Mouse (Mus musculus) heart, embryonic 11.5 days (tissue): ENCODE results near the gene Ccdc57. TPM values are rescaled to one million over a fixed set of nuclear protein-coding genes. Genes with fewer than 3 reads are reported as not detected.

Experiments
- ATAC-seq: fragments of 200-750 bp; cut with Nextera tagmentation; replicated peaks from 2 replicates; pipeline ENCODE4 v1.8.0; 2017; ENCODE audit warnings: moderate library complexity; ENCODE audit not compliant: insufficient number of reproducible peaks, low FRiP score, low TSS enrichment
- H3K27ac ChIP-seq: fragments of 300-500 bp; sonication (generic); 2 replicates; pipeline ENCODE4 v1.5.1; 2014; ENCODE audit warnings: mild to moderate bottlenecking, low read depth, low read length
- H3K27me3 ChIP-seq: fragments of 300-500 bp; sonication (generic); 2 replicates; pipeline ENCODE4 v1.6.1; 2014; ENCODE audit warnings: mild to moderate bottlenecking, low read length, mixed read lengths; ENCODE audit not compliant: control insufficient read depth, insufficient read depth
- H3K36me3 ChIP-seq: fragments of 300-500 bp; sonication (generic); 2 replicates; pipeline ENCODE4 v1.6.1; 2014; ENCODE audit warnings: mild to moderate bottlenecking, low read length, moderate library complexity, mixed read lengths; ENCODE audit not compliant: control insufficient read depth, insufficient read depth
- H3K4me1 ChIP-seq: fragments of 300-500 bp; sonication (generic); 2 replicates; pipeline ENCODE4 v1.6.1; 2014; ENCODE audit warnings: low read length; ENCODE audit not compliant: control insufficient read depth, insufficient read depth
- H3K4me2 ChIP-seq: fragments of 300-500 bp; sonication (generic); 2 replicates; pipeline ENCODE4 v1.6.1; 2014; ENCODE audit warnings: mild to moderate bottlenecking, moderate library complexity
- H3K4me3 ChIP-seq: fragments of 300-500 bp; sonication (generic); 2 replicates; pipeline ENCODE4 v1.5.1; 2014; ENCODE audit warnings: low read depth, low read length
- H3K9ac ChIP-seq: fragments of 300-500 bp; sonication (generic); 2 replicates; pipeline ENCODE4 v1.6.1; 2014; ENCODE audit warnings: mild to moderate bottlenecking, low read depth, low read length, moderate library complexity
- H3K9me3 ChIP-seq: fragments of 300-500 bp; sonication (generic); replicated peaks from 2 replicates; pipeline ENCODE4 v1.6.1; 2016; ENCODE audit warnings: low read length; ENCODE audit not compliant: control insufficient read depth
- WGBS: fragments of 180-500 bp; shearing (Covaris S2); extraction: QIAGEN DNeasy Blood & Tissue Kit; methylation state at CpG from one replicate; pipeline ENCODE4 v1.1.7; 2014; ENCODE audit not compliant: insufficient replicate concordance; 5-methylcytosine and 5-hydroxymethylcytosine counted together
- polyA plus RNA-seq: library from polyadenylated mRNA; unstranded; fragments of >200 nt; fragmentation: Nextera tagmentation; extraction: Ambion mirVana; gene quantifications from 2 replicates; pipeline ENCODE4 v1.2.1, GENCODE M21; 2014

Gene Ccdc57
- polyA plus RNA-seq, 1 experiment from 2014 or later, result 3.9 TPM

DNA sequence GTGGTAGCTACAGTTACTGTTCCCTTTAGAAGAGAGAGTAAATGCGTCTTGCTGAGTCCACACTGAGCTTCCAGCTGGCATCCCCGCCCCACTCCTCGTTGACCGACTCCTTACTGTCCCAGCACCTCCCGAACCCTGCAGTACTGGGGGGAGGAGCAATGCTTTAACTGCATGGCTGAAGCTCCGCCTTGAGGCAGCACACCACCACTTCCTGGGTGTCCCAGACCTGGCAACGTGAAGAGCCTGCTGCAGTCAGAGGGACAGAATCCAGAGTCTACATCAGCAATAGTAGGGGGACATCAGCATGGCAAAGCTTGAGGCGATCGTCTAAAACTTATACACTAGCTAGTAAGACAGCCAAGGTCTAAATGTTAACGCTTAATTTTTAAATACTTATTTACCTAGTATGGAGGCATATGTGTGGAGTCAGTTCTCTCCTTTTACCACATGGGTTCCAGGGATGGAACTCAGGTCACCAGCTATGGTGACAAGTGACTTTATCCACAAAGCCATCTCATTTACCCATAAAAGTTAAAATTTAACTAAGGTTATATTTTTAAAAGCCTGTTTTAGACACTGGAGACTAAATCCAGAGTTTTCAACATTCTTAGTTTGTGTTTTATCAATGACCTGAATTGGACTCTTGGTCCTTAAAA lies 30.1 kb downstream of the Ccdc57 start:
- Histone ChIP-seq H3K9ac (no peak overlapping the region), H3K4me1 (0 out of 2 replicates have a peak, but pooled peaks cover 3% of the 10 kb centered on the region), H3K9me3 (no peaks in the 10 kb centered on the region), H3K27ac (no peak overlapping the region), H3K4me3 (no peak overlapping the region), H3K27me3 (no peaks in the 10 kb centered on the region), H3K36me3 (no peaks in the 10 kb centered on the region), H3K4me2 (peak overlapping the region; percentile 6; the same call in 1 of the 2 replicates)
- peak; percentile 69; the same call in 1 of the 2 replicates for ATAC-seq
- WGBS, result 44% methylated on average over 10 of the region's 10 CpGs

DNA sequence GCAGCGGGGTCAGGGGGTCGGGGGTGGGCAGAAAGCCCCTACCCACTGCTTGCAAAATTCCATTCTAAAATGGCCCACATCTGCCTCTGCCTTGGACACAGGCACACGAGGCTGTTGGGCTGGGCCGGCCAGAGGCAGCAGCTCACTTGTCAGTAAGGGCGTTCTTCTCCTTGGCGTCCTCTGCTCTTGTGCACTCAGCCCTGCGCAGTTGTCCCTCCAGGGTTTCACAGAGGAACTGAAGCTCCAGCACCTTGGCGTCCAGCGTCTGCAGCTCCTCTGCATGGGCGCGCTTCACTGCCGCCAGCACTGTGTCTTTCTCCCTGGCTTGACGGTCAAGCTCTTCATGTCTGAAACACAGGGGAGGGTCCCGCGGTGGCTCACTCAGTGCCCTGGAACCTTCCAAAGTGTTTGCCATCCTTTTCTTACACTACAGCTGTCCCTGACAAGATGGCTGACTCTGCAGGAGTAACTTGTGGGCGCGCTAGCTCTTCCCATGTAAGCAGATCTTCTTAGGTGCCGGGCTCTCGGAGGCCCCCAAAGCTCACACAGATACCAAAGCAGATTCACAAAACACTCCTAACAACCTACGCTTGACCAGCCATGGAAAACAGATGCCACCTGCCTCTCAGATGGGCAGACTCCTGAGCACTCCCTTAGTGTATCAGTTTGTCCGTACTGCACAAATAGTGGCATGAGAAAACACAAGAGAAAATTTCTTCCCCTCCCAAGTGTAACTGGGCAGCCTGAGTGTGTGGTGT lies 30.8 kb downstream of the Ccdc57 start:
- no peak overlapping the region for H3K9ac ChIP-seq
- H3K4me2 ChIP-seq, result peak overlapping the region; percentile 6; the same call in 1 of the 2 replicates
- H3K4me3 ChIP-seq, result no peak overlapping the region
- ATAC-seq, result no peak
- peak overlapping the region; percentile 91 for H3K27ac ChIP-seq
- H3K4me1 ChIP-seq, result 0 out of 2 replicates have a peak, but pooled peaks cover 3% of the 10 kb centered on the region
- 72% methylated on average over 21 of the region's 21 CpGs for WGBS
- no peaks in the 10 kb centered on the region for H3K36me3 ChIP-seq
- H3K27me3 ChIP-seq, result no peaks in the 10 kb centered on the region
- no peaks in the 10 kb centered on the region for H3K9me3 ChIP-seq

DNA sequence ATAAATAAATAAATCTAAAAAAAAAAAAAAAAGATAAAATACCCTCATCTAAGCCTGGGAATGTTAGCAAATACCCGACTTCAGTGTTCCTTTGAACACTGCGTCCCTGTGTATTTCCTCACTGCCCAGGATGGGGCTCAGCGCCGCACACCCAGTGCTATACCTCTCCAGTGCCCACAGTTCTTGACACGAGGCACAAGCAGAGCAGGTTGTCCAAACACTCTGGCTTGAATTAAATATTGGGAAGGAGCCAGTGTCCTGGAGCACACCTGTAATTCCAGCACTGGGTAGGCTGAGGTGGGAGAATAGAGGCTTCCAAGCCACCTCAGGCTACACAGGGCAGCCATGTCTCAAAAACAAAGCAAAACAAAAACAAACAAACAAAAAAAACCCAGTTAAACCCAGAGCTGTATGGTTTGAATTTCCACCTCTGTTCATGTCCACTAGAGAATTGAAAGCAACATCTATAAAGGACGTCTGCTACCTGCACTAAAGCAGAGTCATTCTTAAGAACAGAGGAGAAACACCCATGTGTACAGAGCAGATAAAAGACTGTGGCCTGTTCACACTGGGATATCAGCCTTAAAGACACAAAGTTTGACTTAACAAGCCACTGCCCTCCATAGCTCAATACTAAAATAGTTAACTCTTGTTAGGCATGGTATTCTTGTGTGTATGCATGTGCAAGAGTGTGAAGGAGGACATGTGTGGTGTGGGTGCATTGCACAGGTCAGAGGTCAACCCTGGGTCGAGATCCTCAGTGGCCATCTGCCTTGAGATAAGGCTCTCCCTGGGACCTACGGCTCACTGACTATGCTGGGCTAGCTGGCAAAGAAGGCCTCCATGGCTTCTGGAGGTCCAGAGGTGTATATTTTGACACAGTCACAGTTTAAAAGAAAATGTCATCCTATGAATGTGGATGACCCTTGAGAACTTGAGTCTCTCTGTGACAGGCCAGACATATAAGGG lies 32.1 kb downstream of the Ccdc57 start:
- 70% methylated on average over 8 of the region's 8 CpGs for WGBS
- Histone ChIP-seq H3K4me2 (peak overlapping the region; percentile 24; the same call in 1 of the 2 replicates), H3K4me3 (no peak overlapping the region), H3K4me1 (0 out of 2 replicates have a peak, but pooled peaks cover 3% of the 10 kb centered on the region), H3K36me3 (no peaks in the 10 kb centered on the region), H3K9me3 (no peaks in the 10 kb centered on the region), H3K9ac (peak overlapping the region; percentile 46; the same call in 1 of the 2 replicates), H3K27me3 (no peaks in the 10 kb centered on the region), H3K27ac (peak overlapping the region; percentile 91)
- peak; percentile 83 for ATAC-seq

DNA sequence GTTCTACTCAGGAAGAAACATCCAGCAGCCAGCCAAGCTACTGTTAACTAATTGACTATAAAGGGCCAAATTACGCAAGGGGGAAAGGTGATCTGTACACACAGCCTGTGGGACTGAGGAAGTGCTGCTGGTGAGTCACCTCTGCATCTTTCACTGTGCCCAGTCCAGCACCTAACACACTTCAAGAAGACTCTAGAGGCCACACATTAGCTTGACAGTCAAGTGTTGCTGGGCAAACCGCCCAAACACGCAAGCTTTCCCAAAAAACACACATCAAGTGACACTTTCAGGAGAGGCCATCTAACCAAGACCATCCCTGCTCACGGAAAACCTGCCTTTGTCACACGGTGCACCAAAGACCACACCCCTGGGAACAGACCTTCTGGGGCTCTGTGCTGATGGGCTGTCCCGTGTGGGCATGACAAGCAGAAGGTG lies 34.5 kb downstream of the Ccdc57 start:
- Histone ChIP-seq H3K27ac (no peak overlapping the region), H3K9me3 (no peaks in the 10 kb centered on the region), H3K36me3 (0 out of 2 replicates have a peak, but pooled peaks cover 4% of the 10 kb centered on the region), H3K9ac (no peak overlapping the region), H3K4me3 (no peak overlapping the region), H3K27me3 (no peaks in the 10 kb centered on the region), H3K4me2 (no peak overlapping the region), H3K4me1 (0 out of 2 replicates have a peak, but pooled peaks cover 3% of the 10 kb centered on the region)
- ATAC-seq, result no peak
- WGBS, result 87% methylated on average over 6 of the region's 6 CpGs

DNA sequence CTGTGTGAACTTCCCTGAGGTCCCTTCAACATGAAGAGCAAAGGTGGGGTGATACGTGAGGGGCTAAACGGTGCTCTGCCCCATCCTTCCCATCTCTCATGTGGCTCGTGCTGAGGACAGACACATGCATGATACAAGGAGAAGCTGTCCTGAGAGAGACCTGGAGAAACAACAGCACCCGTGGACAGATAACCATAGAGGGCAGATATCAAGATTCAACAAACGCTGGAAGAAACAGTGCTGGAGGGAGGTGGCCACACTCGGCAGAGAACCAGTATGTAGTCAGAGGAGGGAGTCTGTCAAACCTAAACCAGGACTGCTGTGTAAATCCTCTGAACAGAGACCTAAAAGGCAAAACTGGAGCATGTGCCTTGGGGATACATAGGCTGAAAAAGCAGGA lies 37.2 kb downstream of the Ccdc57 start:
- H3K9me3 ChIP-seq, result no peaks in the 10 kb centered on the region
- no peak overlapping the region for H3K27ac ChIP-seq
- no peak overlapping the region for H3K4me3 ChIP-seq
- no peak for ATAC-seq
- no peaks in the 10 kb centered on the region for H3K27me3 ChIP-seq
- WGBS, result 81% methylated on average over 6 of the region's 6 CpGs
- 0 out of 2 replicates have a peak, but pooled peaks cover 4% of the 10 kb centered on the region for H3K36me3 ChIP-seq
- H3K4me1 ChIP-seq, result no peaks in the 10 kb centered on the region
- H3K4me2 ChIP-seq, result no peak overlapping the region
- H3K9ac ChIP-seq, result no peak overlapping the region

DNA sequence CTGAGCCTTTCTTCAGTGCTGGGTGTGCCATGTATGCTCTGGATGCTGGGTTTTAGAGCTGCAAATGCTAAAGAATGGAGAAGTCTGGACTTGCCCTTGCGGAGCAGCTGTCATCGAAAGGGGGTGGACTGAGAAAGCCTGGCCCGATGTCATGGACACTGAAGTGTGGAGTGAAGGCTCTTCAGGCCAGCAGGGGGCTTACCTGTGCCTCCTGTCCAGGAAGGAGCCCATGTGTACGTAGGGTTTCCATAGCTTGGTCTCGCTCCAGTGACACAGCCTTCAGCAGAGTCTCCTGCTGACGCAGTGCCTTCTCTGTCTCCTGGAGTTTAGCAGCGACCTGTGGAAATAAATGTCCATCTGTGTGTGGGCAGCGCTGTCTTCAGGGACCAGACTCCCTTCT lies 38.3 kb downstream of the Ccdc57 start:
- no peaks in the 10 kb centered on the region for H3K27me3 ChIP-seq
- H3K4me3 ChIP-seq, result no peak overlapping the region
- 0 out of 2 replicates have a peak, but pooled peaks cover 4% of the 10 kb centered on the region for H3K36me3 ChIP-seq
- no peak for ATAC-seq
- H3K4me2 ChIP-seq, result no peak overlapping the region
- no peak overlapping the region for H3K9ac ChIP-seq
- 84% methylated on average over 8 of the region's 8 CpGs for WGBS
- no peak overlapping the region for H3K27ac ChIP-seq
- H3K9me3 ChIP-seq, result no peaks in the 10 kb centered on the region
- no peaks in the 10 kb centered on the region for H3K4me1 ChIP-seq

DNA sequence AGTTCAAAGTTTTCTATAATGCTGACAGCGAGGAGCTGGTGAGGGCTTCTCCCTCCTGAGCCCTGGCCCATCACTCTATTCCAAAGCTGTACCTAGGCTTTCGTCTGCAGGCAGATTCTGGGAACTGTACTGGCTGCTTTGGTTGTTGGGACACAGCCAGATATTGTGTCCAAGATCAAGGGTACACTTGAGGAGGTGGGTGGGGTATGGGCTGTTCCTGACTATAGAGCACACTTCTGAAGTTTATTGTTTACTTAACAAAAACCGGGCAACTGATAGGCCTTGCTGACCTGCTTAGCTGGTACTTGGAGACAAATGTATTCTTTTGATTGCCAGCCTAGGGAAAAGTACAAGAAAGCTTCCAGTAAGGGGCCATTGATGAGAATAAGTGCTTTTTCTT lies 43.5 kb downstream of the Ccdc57 start:
- 76% methylated on average over 3 of the region's 3 CpGs for WGBS
- no peak overlapping the region for H3K9ac ChIP-seq
- H3K4me2 ChIP-seq, result no peak overlapping the region
- no peak for ATAC-seq
- H3K27me3 ChIP-seq, result no peaks in the 10 kb centered on the region
- peaks cover 4% of the 10 kb centered on the region; the same call in 1 of the 2 replicates for H3K9me3 ChIP-seq
- no peaks in the 10 kb centered on the region for H3K4me1 ChIP-seq
- H3K4me3 ChIP-seq, result no peak overlapping the region
- peaks cover 13% of the 10 kb centered on the region; the same call in 1 of the 2 replicates for H3K36me3 ChIP-seq
- no peak overlapping the region for H3K27ac ChIP-seq

DNA sequence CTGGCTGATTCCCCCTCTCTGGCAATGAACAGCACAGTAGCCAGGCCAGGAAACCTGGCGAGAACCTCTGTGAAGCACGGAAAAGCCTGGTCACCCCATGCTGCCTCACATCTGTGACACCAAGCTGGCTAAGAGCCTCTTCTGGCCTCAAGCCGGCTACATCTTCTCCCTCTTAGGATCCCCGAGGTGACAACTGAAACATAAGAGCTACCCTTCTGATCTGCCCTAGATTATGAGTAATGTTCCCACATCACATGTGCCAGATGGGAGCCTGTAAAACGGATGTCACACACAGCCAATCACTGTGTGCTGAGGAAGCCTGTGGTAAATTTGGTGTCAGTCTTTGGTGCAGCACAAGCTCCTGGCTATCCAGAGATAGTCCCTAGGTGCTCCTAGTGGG lies 44.0 kb downstream of the Ccdc57 start:
- H3K36me3 ChIP-seq, result peaks cover 9% of the 10 kb centered on the region; the same call in 1 of the 2 replicates
- H3K27me3 ChIP-seq, result no peaks in the 10 kb centered on the region

More for the DNA sequence above, 44.0 kb downstream of the Ccdc57 start:
- no peak overlapping the region for H3K9ac ChIP-seq
- H3K4me3 ChIP-seq, result no peak overlapping the region
- no peak for ATAC-seq
- H3K4me2 ChIP-seq, result no peak overlapping the region
- H3K4me1 ChIP-seq, result no peaks in the 10 kb centered on the region
- H3K27ac ChIP-seq, result no peak overlapping the region
- H3K9me3 ChIP-seq, result peaks cover 4% of the 10 kb centered on the region; the same call in 1 of the 2 replicates
- WGBS, result 72% methylated on average over 5 of the region's 5 CpGs
